Mouse (Mus musculus): ENCODE measurements at regions not wholly inside any gene's neighbourhood (a gene's known extent, or its start where the extent isn't known, plus 50 kb on each side); places are given as distances from the start of the nearest gene placed in this dataset.

DNA sequence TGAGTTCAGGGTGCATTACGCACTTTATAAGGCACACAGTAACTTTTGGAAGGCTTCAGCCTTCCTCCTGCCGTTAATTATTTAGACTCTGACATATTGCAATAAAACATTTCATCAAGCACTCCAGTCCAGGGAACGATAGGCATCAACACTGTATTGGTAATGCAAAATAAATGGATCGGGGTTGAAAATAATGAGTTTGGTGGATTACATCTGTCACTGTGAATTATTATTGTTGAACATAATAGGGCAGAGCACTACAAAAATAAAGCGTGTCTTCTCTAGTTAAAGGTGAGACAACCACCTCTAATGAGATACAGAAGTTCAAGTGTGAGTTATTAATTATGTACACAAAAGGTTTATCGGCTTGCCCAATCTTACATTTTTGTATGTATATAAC, 593.4 kb upstream of the 4930412O13Rik start:
- TF ChIP-seq CTCF (IDR thresholded peaks at IDR 0.05; ENCODE audit: low read depth) (no peak), EP300 (optimal IDR thresholded peaks at IDR 0.05) (no peak)

Data from stomach, postnatal 0 days (tissue).